Mouse (Mus musculus): ENCODE results near the gene Ifnab. TPM values are rescaled to one million over a fixed set of nuclear protein-coding genes. Genes with fewer than 3 reads are reported as not detected.

The Ifnab gene
- total and polyA plus RNA-seq, 3 experiments = not detected

GRCm38 (mm10) chr4:88655461-88655860 is 35.7 kb downstream of the Ifnab start:
- Histone ChIP-seq H3K9me3 (replicated peaks) (no peaks in the 10 kb centered on the region), H3K4me1 (ENCODE audit: insufficient read depth, low read depth, low read length) (no peaks in the 10 kb centered on the region), H3K27me3 (ENCODE audit: insufficient read depth, low read length) (no peaks in the 10 kb centered on the region), H3K4me3 (ENCODE audit: low read depth, low read length) (no peak overlapping the region), H3K36me3 (replicated peaks) (no peaks in the 10 kb centered on the region)
- TF ChIP-seq TAL1 (conservative IDR thresholded peaks at IDR 0.05; ENCODE audit: low read depth, low read length) = no peak
- TF ChIP-seq GATA2 (IDR thresholded peaks at IDR 0.05; ENCODE audit: borderline replicate concordance, low read depth, low read length) = no peak
- TF ChIP-seq POLR2AphosphoS5 (IDR thresholded peaks at IDR 0.05; ENCODE audit: insufficient replicate concordance, low read depth, low read length) = no peak
- TF ChIP-seq GATA1 (IDR thresholded peaks at IDR 0.05; ENCODE audit: borderline replicate concordance, low read length) = no peak
- TF ChIP-seq CTCF (IDR thresholded peaks at IDR 0.05; ENCODE audit: low read depth, low read length) = no peak
- DNase-seq (ENCODE audit: low spot score) (no peak), ATAC-seq (ENCODE audit: extremely low read depth, insufficient number of reproducible peaks, low FRiP score, poor library complexity, severe bottlenecking) (no peak)

- Histone ChIP-seq H3K4me3 (ENCODE audit: low read depth, low read length) (no peak overlapping the region), H3K36me3 (replicated peaks) (no peaks in the 10 kb centered on the region), H3K9me3 (replicated peaks) (no peaks in the 10 kb centered on the region), H3K27me3 (ENCODE audit: insufficient read depth, low read length) (no peaks in the 10 kb centered on the region), H3K4me1 (ENCODE audit: insufficient read depth, low read depth, low read length) (no peaks in the 10 kb centered on the region)
- ATAC-seq (ENCODE audit: extremely low read depth, insufficient number of reproducible peaks, low FRiP score, poor library complexity, severe bottlenecking) (no peak), DNase-seq (ENCODE audit: low spot score) (no peak)
- no peak for TF ChIP-seq GATA1 (IDR thresholded peaks at IDR 0.05; ENCODE audit: borderline replicate concordance, low read length)
- TF ChIP-seq CTCF (IDR thresholded peaks at IDR 0.05; ENCODE audit: low read depth, low read length) = no peak
- TF ChIP-seq POLR2AphosphoS5 (IDR thresholded peaks at IDR 0.05; ENCODE audit: insufficient replicate concordance, low read depth, low read length) = no peak
- TF ChIP-seq TAL1 (conservative IDR thresholded peaks at IDR 0.05; ENCODE audit: low read depth, low read length) = no peak
- TF ChIP-seq GATA2 (IDR thresholded peaks at IDR 0.05; ENCODE audit: borderline replicate concordance, low read depth, low read length) = no peak
Measured at GRCm38 (mm10) chr4:88653644-88654043, 37.5 kb downstream of the Ifnab start.

GRCm38 (mm10) chr4:88644359-88644758 is 46.8 kb downstream of the Ifnab start, which contains the start of gene Ifna13:
Gene Ifna13, minus strand, starts transcription at chr4:88644459.
- TF ChIP-seq TAL1 (conservative IDR thresholded peaks at IDR 0.05; ENCODE audit: low read depth, low read length) (no peak), GATA1 (IDR thresholded peaks at IDR 0.05; ENCODE audit: borderline replicate concordance, low read length) (no peak), POLR2AphosphoS5 (IDR thresholded peaks at IDR 0.05; ENCODE audit: insufficient replicate concordance, low read depth, low read length) (no peak), CTCF (IDR thresholded peaks at IDR 0.05; ENCODE audit: low read depth, low read length) (no peak), GATA2 (IDR thresholded peaks at IDR 0.05; ENCODE audit: borderline replicate concordance, low read depth, low read length) (no peak)
- no peak within 1 kb of the TSS for H3K4me3 ChIP-seq (ENCODE audit: low read depth, low read length)
- H3K27me3 ChIP-seq (ENCODE audit: insufficient read depth, low read length) = no peaks in the 10 kb centered on the region
- H3K4me1 ChIP-seq (ENCODE audit: insufficient read depth, low read depth, low read length) = peaks cover 4% of the 10 kb centered on the region; the same call in 1 of the 2 replicates
- ATAC-seq (ENCODE audit: extremely low read depth, insufficient number of reproducible peaks, low FRiP score, poor library complexity, severe bottlenecking) (no peak), DNase-seq (ENCODE audit: low spot score) (no peak)
- H3K9me3 ChIP-seq (replicated peaks) = no peaks in the 10 kb centered on the region
- no peaks in the 10 kb centered on the region for H3K36me3 ChIP-seq (replicated peaks)

- H3K36me3 ChIP-seq (replicated peaks) = no peaks in the 10 kb centered on the region
- H3K4me3 ChIP-seq (ENCODE audit: low read depth, low read length) = no peak overlapping the region
- TF ChIP-seq TAL1 (conservative IDR thresholded peaks at IDR 0.05; ENCODE audit: low read depth, low read length) = no peak
- TF ChIP-seq POLR2AphosphoS5 (IDR thresholded peaks at IDR 0.05; ENCODE audit: insufficient replicate concordance, low read depth, low read length) = no peak
- no peak for TF ChIP-seq CTCF (IDR thresholded peaks at IDR 0.05; ENCODE audit: low read depth, low read length)
- TF ChIP-seq GATA2 (IDR thresholded peaks at IDR 0.05; ENCODE audit: borderline replicate concordance, low read depth, low read length) = no peak
- TF ChIP-seq GATA1 (IDR thresholded peaks at IDR 0.05; ENCODE audit: borderline replicate concordance, low read length) = no peak
- ATAC-seq (ENCODE audit: extremely low read depth, insufficient number of reproducible peaks, low FRiP score, poor library complexity, severe bottlenecking) (no peak), DNase-seq (ENCODE audit: low spot score) (no peak)
- H3K4me1 ChIP-seq (ENCODE audit: insufficient read depth, low read depth, low read length) = peaks cover 4% of the 10 kb centered on the region; the same call in 1 of the 2 replicates
- H3K27me3 ChIP-seq (ENCODE audit: insufficient read depth, low read length) = no peaks in the 10 kb centered on the region
- no peaks in the 10 kb centered on the region for H3K9me3 ChIP-seq (replicated peaks)
Measured at GRCm38 (mm10) chr4:88642526-88642925, 48.6 kb downstream of the Ifnab start.

- Histone ChIP-seq H3K4me1 (ENCODE audit: insufficient read depth, low read depth, low read length) (peaks cover 4% of the 10 kb centered on the region; the same call in 1 of the 2 replicates), H3K36me3 (replicated peaks) (no peaks in the 10 kb centered on the region), H3K27me3 (ENCODE audit: insufficient read depth, low read length) (no peaks in the 10 kb centered on the region), H3K4me3 (ENCODE audit: low read depth, low read length) (no peak overlapping the region), H3K9me3 (replicated peaks) (no peaks in the 10 kb centered on the region)
- TF ChIP-seq POLR2AphosphoS5 (IDR thresholded peaks at IDR 0.05; ENCODE audit: insufficient replicate concordance, low read depth, low read length) (no peak), GATA2 (IDR thresholded peaks at IDR 0.05; ENCODE audit: borderline replicate concordance, low read depth, low read length) (no peak), CTCF (IDR thresholded peaks at IDR 0.05; ENCODE audit: low read depth, low read length) (no peak), TAL1 (conservative IDR thresholded peaks at IDR 0.05; ENCODE audit: low read depth, low read length) (no peak), GATA1 (IDR thresholded peaks at IDR 0.05; ENCODE audit: borderline replicate concordance, low read length) (no peak)
- DNase-seq (ENCODE audit: low spot score) = peak; percentile 52
- ATAC-seq (ENCODE audit: extremely low read depth, insufficient number of reproducible peaks, low FRiP score, poor library complexity, severe bottlenecking) = peak; percentile 100
Measured at GRCm38 (mm10) chr4:88641077-88641831, 49.9 kb downstream of the Ifnab start.

GRCm38 (mm10) chr4:88640704-88641076 is 50.5 kb downstream of the Ifnab start:
- no peak for ATAC-seq (ENCODE audit: extremely low read depth, insufficient number of reproducible peaks, low FRiP score, poor library complexity, severe bottlenecking)
- peaks cover 4% of the 10 kb centered on the region; the same call in 1 of the 2 replicates for H3K4me1 ChIP-seq (ENCODE audit: insufficient read depth, low read depth, low read length)
- no peak for TF ChIP-seq GATA1 (IDR thresholded peaks at IDR 0.05; ENCODE audit: borderline replicate concordance, low read length)
- TF ChIP-seq POLR2AphosphoS5 (IDR thresholded peaks at IDR 0.05; ENCODE audit: insufficient replicate concordance, low read depth, low read length) = no peak
- TF ChIP-seq TAL1 (conservative IDR thresholded peaks at IDR 0.05; ENCODE audit: low read depth, low read length) = no peak
- TF ChIP-seq GATA2 (IDR thresholded peaks at IDR 0.05; ENCODE audit: borderline replicate concordance, low read depth, low read length) = no peak
- TF ChIP-seq CTCF (IDR thresholded peaks at IDR 0.05; ENCODE audit: low read depth, low read length) = no peak
- no peak for DNase-seq (ENCODE audit: low spot score)
- no peaks in the 10 kb centered on the region for H3K9me3 ChIP-seq (replicated peaks)
- H3K27me3 ChIP-seq (ENCODE audit: insufficient read depth, low read length) = no peaks in the 10 kb centered on the region
- H3K4me3 ChIP-seq (ENCODE audit: low read depth, low read length) = no peak overlapping the region
- H3K36me3 ChIP-seq (replicated peaks) = no peaks in the 10 kb centered on the region

Other genes with a start within 250 kb of the Ifnab start
Only the 20 nearest of the 32 such genes appear.
- gene Ifna9, start 99.0 kb downstream of the Ifnab start, total RNA-seq (2014; fragmentation: Nextera tagmentation) = not detected in 2 replicates
- gene Ifna9, start 99.0 kb downstream of the Ifnab start, total RNA-seq (2017) = 0.29 TPM in 1 of 2 replicates, not detected in the other
- gene Ifna9, start 99.0 kb downstream of the Ifnab start, polyA plus RNA-seq (2012) = not detected in 2 replicates
- not detected in 2 replicates for gene Ifna12, start 88.0 kb downstream of the Ifnab start, total RNA-seq (2014; fragmentation: Nextera tagmentation)
- not detected in 2 replicates for gene Ifna12, start 88.0 kb downstream of the Ifnab start, total RNA-seq (2017)
- not detected in 2 replicates for gene Ifna12, start 88.0 kb downstream of the Ifnab start, polyA plus RNA-seq (2012)
- not detected in 2 replicates for gene C87499, start 56.9 kb downstream of the Ifnab start, total RNA-seq (2014; fragmentation: Nextera tagmentation)
- gene C87499, start 56.9 kb downstream of the Ifnab start, total RNA-seq (2017) = 0.22 and 0.46 TPM in 2 replicates
- not detected in 2 replicates for gene C87499, start 56.9 kb downstream of the Ifnab start, polyA plus RNA-seq (2012)
- not detected in 2 replicates for gene Ifna13, start 46.9 kb downstream of the Ifnab start, total RNA-seq (2014; fragmentation: Nextera tagmentation)
- not detected in 2 replicates for gene Ifna13, start 46.9 kb downstream of the Ifnab start, total RNA-seq (2017)
- gene Ifna13, start 46.9 kb downstream of the Ifnab start, polyA plus RNA-seq (2012) = not detected in 2 replicates
- not detected in 2 replicates for gene Ifna16, start 14.4 kb downstream of the Ifnab start, total RNA-seq (2014; fragmentation: Nextera tagmentation)
- not detected in 2 replicates for gene Ifna16, start 14.4 kb downstream of the Ifnab start, total RNA-seq (2017)
- not detected in 2 replicates for gene Ifna16, start 14.4 kb downstream of the Ifnab start, polyA plus RNA-seq (2012)
- gene Ifna2, start 7.4 kb downstream of the Ifnab start, total RNA-seq (2014; fragmentation: Nextera tagmentation) = not detected in 2 replicates
- gene Ifna2, start 7.4 kb downstream of the Ifnab start, total RNA-seq (2017) = not detected in 2 replicates
- gene Ifna2, start 7.4 kb downstream of the Ifnab start, polyA plus RNA-seq (2012) = not detected in 2 replicates
- gene Gm26566, start 30.4 kb upstream of the Ifnab start, total RNA-seq (2014; fragmentation: Nextera tagmentation) = not detected in 2 replicates
- 0.33 and 0.46 TPM in 2 replicates for gene Gm26566, start 30.4 kb upstream of the Ifnab start, total RNA-seq (2017)
- gene Gm26566, start 30.4 kb upstream of the Ifnab start, polyA plus RNA-seq (2012) = 0.08 and 0.22 TPM in 2 replicates
- 63.5 and 64.7 TPM in 2 replicates for gene Klhl9, start 31.1 kb upstream of the Ifnab start, total RNA-seq (2014; fragmentation: Nextera tagmentation)
- 95.4 and 115 TPM in 2 replicates for gene Klhl9, start 31.1 kb upstream of the Ifnab start, total RNA-seq (2017)
- 5.6 and 6.3 TPM in 2 replicates for gene Klhl9, start 31.1 kb upstream of the Ifnab start, polyA plus RNA-seq (2012)
- gene Gm13271, start 63.5 kb upstream of the Ifnab start, total RNA-seq (2014; fragmentation: Nextera tagmentation) = not detected in 2 replicates
- not detected in 2 replicates for gene Gm13271, start 63.5 kb upstream of the Ifnab start, total RNA-seq (2017)
- not detected in 2 replicates for gene Gm13271, start 63.5 kb upstream of the Ifnab start, polyA plus RNA-seq (2012)
- not detected in 2 replicates for gene Gm13283, start 68.8 kb upstream of the Ifnab start, total RNA-seq (2014; fragmentation: Nextera tagmentation)
- not detected in 2 replicates for gene Gm13283, start 68.8 kb upstream of the Ifnab start, total RNA-seq (2017)
- not detected in 2 replicates for gene Gm13283, start 68.8 kb upstream of the Ifnab start, polyA plus RNA-seq (2012)
- not detected in 2 replicates for gene Gm13290, start 82.5 kb upstream of the Ifnab start, total RNA-seq (2014; fragmentation: Nextera tagmentation)
- gene Gm13290, start 82.5 kb upstream of the Ifnab start, total RNA-seq (2017) = not detected in 2 replicates
- not detected in 2 replicates for gene Gm13290, start 82.5 kb upstream of the Ifnab start, polyA plus RNA-seq (2012)
- gene Gm13289, start 85.6 kb upstream of the Ifnab start, total RNA-seq (2014; fragmentation: Nextera tagmentation) = not detected in 2 replicates
- gene Gm13289, start 85.6 kb upstream of the Ifnab start, total RNA-seq (2017) = not detected in 2 replicates
- not detected in 2 replicates for gene Gm13289, start 85.6 kb upstream of the Ifnab start, polyA plus RNA-seq (2012)
- not detected in 2 replicates for gene Gm13272, start 88.5 kb upstream of the Ifnab start, total RNA-seq (2014; fragmentation: Nextera tagmentation)
- gene Gm13272, start 88.5 kb upstream of the Ifnab start, total RNA-seq (2017) = 0.29 TPM in 1 of 2 replicates, not detected in the other
- gene Gm13272, start 88.5 kb upstream of the Ifnab start, polyA plus RNA-seq (2012) = not detected in 2 replicates
- not detected in 2 replicates for gene Ifnz, start 90.8 kb upstream of the Ifnab start, total RNA-seq (2014; fragmentation: Nextera tagmentation)
- gene Ifnz, start 90.8 kb upstream of the Ifnab start, total RNA-seq (2017) = not detected in 2 replicates
- not detected in 2 replicates for gene Ifnz, start 90.8 kb upstream of the Ifnab start, polyA plus RNA-seq (2012)
- not detected in 2 replicates for gene Gm13276, start 94.3 kb upstream of the Ifnab start, total RNA-seq (2014; fragmentation: Nextera tagmentation)
- gene Gm13276, start 94.3 kb upstream of the Ifnab start, total RNA-seq (2017) = not detected in 2 replicates
- gene Gm13276, start 94.3 kb upstream of the Ifnab start, polyA plus RNA-seq (2012) = not detected in 2 replicates
- gene Gm13277, start 97.3 kb upstream of the Ifnab start, total RNA-seq (2014; fragmentation: Nextera tagmentation) = not detected in 2 replicates
- gene Gm13277, start 97.3 kb upstream of the Ifnab start, total RNA-seq (2017) = not detected in 2 replicates
- not detected in 2 replicates for gene Gm13277, start 97.3 kb upstream of the Ifnab start, polyA plus RNA-seq (2012)
- gene Gm13278, start 100.2 kb upstream of the Ifnab start, total RNA-seq (2014; fragmentation: Nextera tagmentation) = not detected in 2 replicates
- not detected in 2 replicates for gene Gm13278, start 100.2 kb upstream of the Ifnab start, total RNA-seq (2017)
- gene Gm13278, start 100.2 kb upstream of the Ifnab start, polyA plus RNA-seq (2012) = not detected in 2 replicates
- gene Gm13275, start 103.1 kb upstream of the Ifnab start, total RNA-seq (2014; fragmentation: Nextera tagmentation) = not detected in 2 replicates
- gene Gm13275, start 103.1 kb upstream of the Ifnab start, total RNA-seq (2017) = 0.27 TPM in 1 of 2 replicates, not detected in the other
- gene Gm13275, start 103.1 kb upstream of the Ifnab start, polyA plus RNA-seq (2012) = not detected in 2 replicates
- gene Gm13279, start 106.0 kb upstream of the Ifnab start, total RNA-seq (2014; fragmentation: Nextera tagmentation) = not detected in 2 replicates
- gene Gm13279, start 106.0 kb upstream of the Ifnab start, total RNA-seq (2017) = not detected in 2 replicates
- not detected in 2 replicates for gene Gm13279, start 106.0 kb upstream of the Ifnab start, polyA plus RNA-seq (2012)
- gene Gm13285, start 108.3 kb upstream of the Ifnab start, total RNA-seq (2014; fragmentation: Nextera tagmentation) = not detected in 2 replicates
- not detected in 2 replicates for gene Gm13285, start 108.3 kb upstream of the Ifnab start, total RNA-seq (2017)
- gene Gm13285, start 108.3 kb upstream of the Ifnab start, polyA plus RNA-seq (2012) = not detected in 2 replicates